Mouse (Mus musculus): ENCODE measurements around the gene Smim12. TPM values are rescaled to one million over a fixed set of nuclear protein-coding genes. Genes with fewer than 3 reads are reported as not detected.

Smim12 gene
- 24.2 and 25.3 TPM in 2 replicates for polyA plus RNA-seq (2012; rRNA removed)

GRCm38 (mm10) chr4:127243552-127243951 lies at the start of gene Smim12:
Gene Smim12, plus strand, starts transcription at chr4:127243784.
- Histone ChIP-seq H3K4me1 (ENCODE audit: control insufficient read depth, insufficient read depth, low read length) (peaks cover 8% of the 10 kb centered on the region), H3K27ac (ENCODE audit: control insufficient read depth, insufficient read depth, low read depth, low read length) (peak within 1 kb of the TSS; percentile 91), H3K4me3 (ENCODE audit: control insufficient read depth, low read depth, low read length) (peak within 1 kb of the TSS; percentile 99), H3K36me3 (ENCODE audit: control insufficient read depth, insufficient read depth, low read length) (no peaks in the 10 kb centered on the region), H3K27me3 (ENCODE audit: control insufficient read depth, insufficient read depth, low read length) (no peaks in the 10 kb centered on the region)
- TF ChIP-seq POLR2A (IDR thresholded peaks at IDR 0.05; ENCODE audit: control insufficient read depth, low read depth, low read length) (peak; percentile 79), CTCF (IDR thresholded peaks at IDR 0.05; ENCODE audit: control insufficient read depth, insufficient read depth, insufficient replicate concordance, low read depth, low read length) (peak; percentile 95)

DNA sequence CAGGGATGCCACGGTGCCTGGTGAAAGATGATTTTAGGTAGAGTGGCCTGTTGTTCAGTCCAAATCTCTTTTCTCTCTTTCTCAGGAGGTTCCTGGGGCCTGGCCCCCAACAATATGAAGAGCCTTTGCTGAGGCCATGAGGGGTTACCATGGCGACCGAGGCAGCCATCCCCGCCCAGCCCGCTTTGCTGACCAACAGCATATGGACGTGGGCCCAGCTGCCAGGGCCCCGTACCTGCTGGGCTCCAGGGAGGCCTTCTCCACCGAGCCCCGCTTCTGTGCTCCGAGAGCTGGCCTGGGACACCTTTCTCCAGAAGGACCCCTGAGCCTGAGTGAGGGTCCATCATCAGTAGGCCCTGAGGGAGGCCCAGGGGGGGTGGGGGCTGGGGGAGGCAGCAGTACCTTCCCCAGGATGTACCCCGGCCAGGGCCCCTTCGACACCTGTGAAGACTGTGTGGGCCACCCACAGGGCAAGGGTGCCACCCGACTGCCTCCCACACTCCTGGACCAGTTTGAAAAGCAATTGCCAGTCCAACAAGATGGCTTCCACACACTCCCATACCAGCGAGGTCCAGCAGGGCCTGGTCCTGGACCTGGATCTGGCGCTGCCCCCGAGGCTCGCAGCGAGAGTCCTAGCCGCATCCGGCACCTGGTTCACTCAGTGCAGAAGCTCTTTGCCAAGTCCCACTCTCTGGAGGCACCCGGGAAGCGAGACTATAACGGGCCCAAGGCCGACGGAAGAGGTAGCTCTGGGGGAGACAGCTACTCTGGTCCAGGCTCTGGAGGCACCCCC lies 48.9 kb upstream of the Smim12 start:
- Histone ChIP-seq H3K27ac (ENCODE audit: control insufficient read depth, insufficient read depth, low read depth, low read length) (no peak overlapping the region), H3K27me3 (ENCODE audit: control insufficient read depth, insufficient read depth, low read length) (no peaks in the 10 kb centered on the region), H3K36me3 (ENCODE audit: control insufficient read depth, insufficient read depth, low read length) (no peaks in the 10 kb centered on the region), H3K4me3 (ENCODE audit: control insufficient read depth, low read depth, low read length) (no peak overlapping the region), H3K4me1 (ENCODE audit: control insufficient read depth, insufficient read depth, low read length) (peaks cover 2% of the 10 kb centered on the region)
- TF ChIP-seq POLR2A (IDR thresholded peaks at IDR 0.05; ENCODE audit: control insufficient read depth, low read depth, low read length) (no peak), CTCF (IDR thresholded peaks at IDR 0.05; ENCODE audit: control insufficient read depth, insufficient read depth, insufficient replicate concordance, low read depth, low read length) (no peak)

GRCm38 (mm10) chr4:127198609-127199008 lies 45.0 kb upstream of the Smim12 start:
- Histone ChIP-seq H3K36me3 (ENCODE audit: control insufficient read depth, insufficient read depth, low read length) (no peaks in the 10 kb centered on the region), H3K27me3 (ENCODE audit: control insufficient read depth, insufficient read depth, low read length) (no peaks in the 10 kb centered on the region), H3K4me1 (ENCODE audit: control insufficient read depth, insufficient read depth, low read length) (peaks cover 7% of the 10 kb centered on the region), H3K4me3 (ENCODE audit: control insufficient read depth, low read depth, low read length) (no peak overlapping the region), H3K27ac (ENCODE audit: control insufficient read depth, insufficient read depth, low read depth, low read length) (no peak overlapping the region)
- TF ChIP-seq POLR2A (IDR thresholded peaks at IDR 0.05; ENCODE audit: control insufficient read depth, low read depth, low read length) (no peak), CTCF (IDR thresholded peaks at IDR 0.05; ENCODE audit: control insufficient read depth, insufficient read depth, insufficient replicate concordance, low read depth, low read length) (no peak)

DNA sequence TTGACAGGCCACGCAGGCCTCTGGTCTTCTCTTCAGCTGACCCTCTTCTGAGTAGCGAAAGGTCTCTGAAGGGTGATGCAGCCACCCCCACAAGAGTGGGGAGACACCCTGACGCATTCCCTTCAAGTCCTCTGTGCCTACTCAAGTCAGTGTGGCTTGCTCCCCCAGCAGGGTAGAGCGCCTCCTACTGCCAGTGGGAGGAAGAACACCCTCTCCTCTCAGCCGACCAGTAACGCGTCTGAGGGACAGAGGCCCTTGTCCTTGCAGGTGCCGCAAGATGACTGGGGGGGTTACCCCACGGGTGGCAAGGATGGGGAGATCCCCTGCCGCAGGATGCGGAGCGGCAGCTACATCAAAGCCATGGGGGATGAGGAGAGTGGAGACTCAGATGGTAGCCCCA lies 44.2 kb upstream of the Smim12 start:
- Histone ChIP-seq H3K27ac (ENCODE audit: control insufficient read depth, insufficient read depth, low read depth, low read length) (no peak overlapping the region), H3K4me3 (ENCODE audit: control insufficient read depth, low read depth, low read length) (peak overlapping the region; percentile 17; the same call in 1 of the 2 replicates)

DNA sequence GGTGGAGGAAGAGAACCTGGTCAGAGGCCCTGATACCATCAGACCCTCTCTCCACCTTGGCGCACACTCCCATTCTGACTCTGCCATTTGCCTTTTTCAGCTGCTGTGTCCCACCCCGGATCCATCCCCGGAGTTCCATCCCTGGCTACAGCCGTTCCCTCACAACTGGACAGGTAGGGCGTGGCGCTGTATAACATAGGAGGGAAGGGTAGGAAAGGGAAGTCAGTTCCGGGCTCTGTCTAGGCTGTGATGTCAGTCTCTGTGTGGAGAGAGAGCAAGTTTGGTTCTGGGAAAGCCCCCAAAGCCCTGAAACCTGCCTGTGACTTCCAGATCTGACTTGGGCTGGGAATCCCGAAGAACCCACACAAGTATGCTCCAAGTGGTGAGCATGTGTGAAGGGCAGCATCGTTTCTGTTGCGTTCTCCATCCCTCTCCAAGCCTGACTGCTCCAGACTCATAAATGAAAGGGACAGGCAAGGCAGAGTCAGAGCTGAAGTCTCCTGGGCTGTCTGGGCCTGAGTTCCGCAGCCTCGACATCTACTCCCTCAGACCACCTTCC lies 43.3 kb upstream of the Smim12 start:
- H3K27me3 ChIP-seq (ENCODE audit: control insufficient read depth, insufficient read depth, low read length) = no peaks in the 10 kb centered on the region
- H3K4me3 ChIP-seq (ENCODE audit: control insufficient read depth, low read depth, low read length) = no peak overlapping the region
- no peaks in the 10 kb centered on the region for H3K36me3 ChIP-seq (ENCODE audit: control insufficient read depth, insufficient read depth, low read length)
- H3K27ac ChIP-seq (ENCODE audit: control insufficient read depth, insufficient read depth, low read depth, low read length) = no peak overlapping the region
- no peak for TF ChIP-seq POLR2A (IDR thresholded peaks at IDR 0.05; ENCODE audit: control insufficient read depth, low read depth, low read length)
- no peak for TF ChIP-seq CTCF (IDR thresholded peaks at IDR 0.05; ENCODE audit: control insufficient read depth, insufficient read depth, insufficient replicate concordance, low read depth, low read length)
- H3K4me1 ChIP-seq (ENCODE audit: control insufficient read depth, insufficient read depth, low read length) = peaks cover 7% of the 10 kb centered on the region

More for the DNA sequence above, 44.2 kb upstream of the Smim12 start:
- H3K36me3 ChIP-seq (ENCODE audit: control insufficient read depth, insufficient read depth, low read length) = no peaks in the 10 kb centered on the region
- no peaks in the 10 kb centered on the region for H3K27me3 ChIP-seq (ENCODE audit: control insufficient read depth, insufficient read depth, low read length)
- H3K4me1 ChIP-seq (ENCODE audit: control insufficient read depth, insufficient read depth, low read length) = peaks cover 7% of the 10 kb centered on the region
- TF ChIP-seq POLR2A (IDR thresholded peaks at IDR 0.05; ENCODE audit: control insufficient read depth, low read depth, low read length) (no peak), CTCF (IDR thresholded peaks at IDR 0.05; ENCODE audit: control insufficient read depth, insufficient read depth, insufficient replicate concordance, low read depth, low read length) (peak; percentile 80; the same call in 1 of the 2 replicates)

- H3K4me1 ChIP-seq (ENCODE audit: control insufficient read depth, insufficient read depth, low read length) = peaks cover 7% of the 10 kb centered on the region
- H3K4me3 ChIP-seq (ENCODE audit: control insufficient read depth, low read depth, low read length) = no peak overlapping the region
- no peaks in the 10 kb centered on the region for H3K27me3 ChIP-seq (ENCODE audit: control insufficient read depth, insufficient read depth, low read length)
- H3K27ac ChIP-seq (ENCODE audit: control insufficient read depth, insufficient read depth, low read depth, low read length) = no peak overlapping the region
- H3K36me3 ChIP-seq (ENCODE audit: control insufficient read depth, insufficient read depth, low read length) = no peaks in the 10 kb centered on the region
- TF ChIP-seq POLR2A (IDR thresholded peaks at IDR 0.05; ENCODE audit: control insufficient read depth, low read depth, low read length) = no peak
- TF ChIP-seq CTCF (IDR thresholded peaks at IDR 0.05; ENCODE audit: control insufficient read depth, insufficient read depth, insufficient replicate concordance, low read depth, low read length) = no peak
These were observed 42.6 kb upstream of the Smim12 start for GRCm38 (mm10) chr4:127200769-127201617.

DNA sequence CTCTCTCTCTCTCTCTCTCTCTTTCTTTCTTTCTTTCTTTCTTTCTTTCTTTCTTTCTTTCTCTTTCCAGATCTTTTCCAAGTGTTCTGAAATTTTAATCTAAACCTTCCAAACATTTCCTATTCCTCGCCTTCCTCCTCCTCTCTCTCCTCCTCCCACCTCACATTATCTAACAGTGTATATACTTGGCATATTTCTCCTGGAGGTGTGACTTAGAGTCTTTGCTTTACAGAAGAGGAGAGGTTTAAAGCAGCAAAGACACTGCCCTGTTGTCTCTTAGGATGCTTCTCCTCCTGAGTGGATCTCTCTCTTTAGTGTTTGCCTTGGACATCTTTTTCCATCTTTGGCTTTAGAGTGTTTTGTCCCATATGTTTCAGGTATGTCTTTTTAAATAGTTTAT lies 40.5 kb upstream of the Smim12 start:
- TF ChIP-seq CTCF (IDR thresholded peaks at IDR 0.05; ENCODE audit: control insufficient read depth, insufficient read depth, insufficient replicate concordance, low read depth, low read length) (no peak), POLR2A (IDR thresholded peaks at IDR 0.05; ENCODE audit: control insufficient read depth, low read depth, low read length) (no peak)
- Histone ChIP-seq H3K4me3 (ENCODE audit: control insufficient read depth, low read depth, low read length) (no peak overlapping the region), H3K36me3 (ENCODE audit: control insufficient read depth, insufficient read depth, low read length) (no peaks in the 10 kb centered on the region)

More for the DNA sequence above, 40.5 kb upstream of the Smim12 start:
- Histone ChIP-seq H3K27ac (ENCODE audit: control insufficient read depth, insufficient read depth, low read depth, low read length) (no peak overlapping the region), H3K27me3 (ENCODE audit: control insufficient read depth, insufficient read depth, low read length) (no peaks in the 10 kb centered on the region), H3K4me1 (ENCODE audit: control insufficient read depth, insufficient read depth, low read length) (peaks cover 7% of the 10 kb centered on the region)
